Mouse (Mus musculus): ENCODE measurements at regions not wholly inside any gene's neighbourhood (a gene's known extent, or its start where the extent isn't known, plus 50 kb on each side); places are given as distances from the start of the nearest gene placed in this dataset.

DNA sequence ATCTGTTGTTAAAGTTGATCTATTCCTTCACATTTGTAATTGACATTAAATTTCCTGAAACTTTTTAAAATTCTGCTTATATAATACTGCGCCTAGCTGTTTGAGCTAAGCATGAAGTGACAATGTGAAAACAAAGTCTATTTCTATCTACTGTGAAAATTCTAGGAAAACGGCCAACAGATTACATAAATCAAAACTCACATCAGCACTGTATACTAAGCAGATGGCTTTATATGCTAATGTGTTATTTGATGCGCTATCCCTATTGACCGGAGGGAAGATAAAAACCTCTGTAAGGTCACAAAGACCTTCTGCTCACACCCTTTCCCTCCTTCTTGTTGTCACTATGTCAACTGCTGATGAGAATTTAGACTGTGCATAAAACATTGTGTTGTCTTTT is 357.7 kb downstream of the Plod2 start:
- TF ChIP-seq CTCF (IDR thresholded peaks at IDR 0.05; ENCODE audit: low read depth) (no peak), EP300 (optimal IDR thresholded peaks at IDR 0.05) (no peak)
